Mouse (Mus musculus) hindbrain, embryonic 12.5 days (tissue): Measurements from ENCODE around the gene Mprip. TPM values are rescaled to one million over a fixed set of nuclear protein-coding genes. Genes with fewer than 3 reads are reported as not detected.

Experiments
- ATAC-seq: fragments of 200-750 bp; cut with Nextera tagmentation; 2 replicates; pipeline ENCODE4 v1.8.0; 2017; ENCODE audit warnings: moderate TSS enrichment; ENCODE audit not compliant: low FRiP score
- H3K27ac ChIP-seq: fragments of 300-500 bp; sonication (generic); 2 replicates; pipeline ENCODE4 v1.5.1; 2016; ENCODE audit warnings: mild to moderate bottlenecking
- H3K27me3 ChIP-seq: fragments of 300-500 bp; sonication (generic); 2 replicates; pipeline ENCODE4 v1.6.1; 2016; ENCODE audit warnings: mild to moderate bottlenecking
- H3K36me3 ChIP-seq: fragments of 300-500 bp; sonication (generic); 2 replicates; pipeline ENCODE4 v1.6.1; 2016; ENCODE audit warnings: mild to moderate bottlenecking
- H3K4me1 ChIP-seq: fragments of 300-500 bp; sonication (generic); 2 replicates; pipeline ENCODE4 v1.6.1; 2016
- H3K4me2 ChIP-seq: fragments of 300-500 bp; sonication (generic); replicated peaks from 2 replicates; pipeline ENCODE4 v1.6.1; 2016; ENCODE audit warnings: mild to moderate bottlenecking
- H3K4me3 ChIP-seq: fragments of 300-500 bp; sonication (generic); 2 replicates; pipeline ENCODE4 v1.5.1; 2016; ENCODE audit warnings: mild to moderate bottlenecking
- H3K9ac ChIP-seq: fragments of 300-500 bp; sonication (generic); 2 replicates; pipeline ENCODE4 v1.6.1; 2016; ENCODE audit warnings: mild to moderate bottlenecking, moderate library complexity
- H3K9me3 ChIP-seq: fragments of 300-500 bp; sonication (generic); replicated peaks from 2 replicates; pipeline ENCODE4 v1.6.1; 2016; ENCODE audit warnings: mild to moderate bottlenecking
- WGBS: fragments of 180-500 bp; shearing (Covaris S2); methylation state at CpG from one replicate; pipeline ENCODE4 v1.1.7; 2016; 5-methylcytosine and 5-hydroxymethylcytosine counted together
- polyA plus RNA-seq: library from polyadenylated mRNA; unstranded; fragments of >200 nt; fragmentation: Nextera tagmentation; extraction: Ambion mirVana; gene quantifications from 2 replicates; pipeline ENCODE4 v1.2.1, GENCODE M21; 2016

Mprip gene
- polyA plus RNA-seq, 1 experiment from 2014 or later: 113 TPM

DNA sequence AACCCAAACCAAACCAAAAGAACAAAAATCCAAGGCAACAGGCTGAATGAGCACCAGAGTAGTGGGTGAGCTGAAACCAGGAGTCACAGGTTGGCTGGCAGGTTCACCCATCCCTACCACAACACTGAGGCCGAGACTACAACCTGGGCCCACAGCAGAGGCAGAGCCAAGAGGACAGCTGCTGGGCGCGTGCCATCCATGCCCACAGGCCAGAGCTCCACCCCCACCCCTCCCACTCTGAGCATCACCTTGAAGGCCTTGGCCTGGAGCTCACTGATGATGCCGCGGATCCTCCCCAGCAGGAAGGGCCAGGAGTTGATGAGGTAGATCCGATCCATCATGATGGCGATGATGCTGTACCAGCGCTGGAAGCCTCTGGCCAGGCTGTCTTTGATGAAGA is 140.8 kb downstream of the Mprip start:
- over 99% methylated on average over 8 of the region's 8 CpGs for WGBS
- H3K4me3 ChIP-seq: no peak overlapping the region
- H3K27me3 ChIP-seq: no peaks in the 10 kb centered on the region
- no peak overlapping the region for H3K9ac ChIP-seq
- ATAC-seq: no peak
- no peak overlapping the region for H3K4me2 ChIP-seq
- no peaks in the 10 kb centered on the region for H3K9me3 ChIP-seq
- H3K27ac ChIP-seq: no peak overlapping the region
- H3K4me1 ChIP-seq: no peaks in the 10 kb centered on the region
- H3K36me3 ChIP-seq: peaks cover 99% of the 10 kb centered on the region

GRCm38 (mm10) chr11:59803516-59803915 is 142.4 kb downstream of the Mprip start:
- peaks cover 2% of the 10 kb centered on the region for H3K4me1 ChIP-seq
- WGBS: 89% methylated on average over 14 of the region's 14 CpGs
- no peak overlapping the region for H3K4me3 ChIP-seq
- H3K27me3 ChIP-seq: no peaks in the 10 kb centered on the region
- no peak overlapping the region for H3K27ac ChIP-seq
- no peak for ATAC-seq
- peaks cover 93% of the 10 kb centered on the region for H3K36me3 ChIP-seq
- no peak overlapping the region for H3K9ac ChIP-seq
- H3K9me3 ChIP-seq: no peaks in the 10 kb centered on the region
- H3K4me2 ChIP-seq: no peak overlapping the region

GRCm38 (mm10) chr11:59804409-59805110 is 143.5 kb downstream of the Mprip start:
- no peak for ATAC-seq
- H3K36me3 ChIP-seq: peaks cover 82% of the 10 kb centered on the region

GRCm38 (mm10) chr11:59805256-59805655 is 144.2 kb downstream of the Mprip start:
- Histone ChIP-seq H3K9ac (no peak overlapping the region), H3K9me3 (no peaks in the 10 kb centered on the region), H3K4me2 (no peak overlapping the region), H3K27ac (no peak overlapping the region), H3K27me3 (no peaks in the 10 kb centered on the region), H3K4me3 (no peak overlapping the region), H3K4me1 (peaks cover 9% of the 10 kb centered on the region), H3K36me3 (peaks cover 76% of the 10 kb centered on the region)
- no peak for ATAC-seq
- WGBS: 88% methylated on average over 1 of the region's 1 CpGs

More at GRCm38 (mm10) chr11:59804409-59805110, 143.5 kb downstream of the Mprip start:
- no peak overlapping the region for H3K4me3 ChIP-seq
- H3K4me1 ChIP-seq: peaks cover 9% of the 10 kb centered on the region
- H3K9ac ChIP-seq: no peak overlapping the region
- H3K27ac ChIP-seq: no peak overlapping the region
- H3K27me3 ChIP-seq: no peaks in the 10 kb centered on the region
- H3K4me2 ChIP-seq: no peak overlapping the region
- 92% methylated on average over 22 of the region's 22 CpGs for WGBS
- H3K9me3 ChIP-seq: no peaks in the 10 kb centered on the region

DNA sequence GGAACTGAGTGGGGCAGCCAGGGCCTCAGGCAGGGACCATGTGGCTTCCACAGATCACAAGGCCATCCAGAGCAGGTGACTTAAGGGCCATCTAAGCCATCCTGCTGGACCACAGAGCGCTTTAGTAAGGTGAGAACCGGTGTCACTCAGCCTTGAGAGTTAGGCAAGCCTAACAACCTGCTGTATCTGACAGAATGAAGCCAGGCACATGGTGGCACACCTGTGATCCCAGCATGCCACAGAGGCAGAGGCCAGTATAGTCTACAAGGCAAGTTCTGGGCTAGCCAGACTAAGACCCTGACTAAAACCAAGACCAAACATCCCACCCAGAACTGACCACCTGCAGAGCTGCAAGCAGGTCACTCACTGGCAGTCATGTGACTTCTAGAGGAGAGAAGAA is 144.6 kb downstream of the Mprip start:
- no peak overlapping the region for H3K4me2 ChIP-seq
- no peak overlapping the region for H3K4me3 ChIP-seq
- H3K9ac ChIP-seq: no peak overlapping the region
- ATAC-seq: no peak
- no peak overlapping the region for H3K27ac ChIP-seq
- peaks cover 9% of the 10 kb centered on the region for H3K4me1 ChIP-seq
- 95% methylated on average over 2 of the region's 2 CpGs for WGBS
- H3K27me3 ChIP-seq: no peaks in the 10 kb centered on the region
- H3K9me3 ChIP-seq: no peaks in the 10 kb centered on the region
- peaks cover 72% of the 10 kb centered on the region for H3K36me3 ChIP-seq

- Histone ChIP-seq H3K27me3 (no peaks in the 10 kb centered on the region), H3K9ac (no peak overlapping the region), H3K4me1 (peaks cover 9% of the 10 kb centered on the region), H3K9me3 (no peaks in the 10 kb centered on the region), H3K36me3 (peaks cover 44% of the 10 kb centered on the region), H3K4me3 (peak overlapping the region; percentile 78), H3K27ac (0 out of 2 replicates have a peak overlapping the region, but pooled peaks have one; percentile 5), H3K4me2 (peak overlapping the region; percentile 85)
- WGBS: 65% methylated on average over 14 of the region's 14 CpGs
- ATAC-seq: no peak
Measured at GRCm38 (mm10) chr11:59808170-59808960, 147.3 kb downstream of the Mprip start.

GRCm38 (mm10) chr11:59809071-59809669 is 148.1 kb downstream of the Mprip start:
- Histone ChIP-seq H3K9ac (peak overlapping the region; percentile 85), H3K9me3 (no peaks in the 10 kb centered on the region), H3K4me3 (peak overlapping the region; percentile 78), H3K36me3 (peaks cover 36% of the 10 kb centered on the region), H3K4me1 (peaks cover 9% of the 10 kb centered on the region), H3K27me3 (no peaks in the 10 kb centered on the region), H3K4me2 (peak overlapping the region; percentile 85), H3K27ac (peak overlapping the region; percentile 97)
- WGBS: 1% methylated on average over 15 of the region's 15 CpGs
- peak; percentile 55 for ATAC-seq

- Histone ChIP-seq H3K27me3 (no peaks in the 10 kb centered on the region), H3K27ac (peak within 1 kb of the TSS; percentile 97), H3K9ac (peak within 1 kb of the TSS; percentile 85), H3K4me3 (peak within 1 kb of the TSS; percentile 78), H3K4me1 (peaks cover 9% of the 10 kb centered on the region), H3K36me3 (peaks cover 29% of the 10 kb centered on the region), H3K9me3 (no peaks in the 10 kb centered on the region), H3K4me2 (peak within 1 kb of the TSS; percentile 85)
- under 1% methylated on average over 52 of the region's 52 CpGs for WGBS
- ATAC-seq: peak; percentile 97
Measured at GRCm38 (mm10) chr11:59809670-59810474, 148.8 kb downstream of the Mprip start, which contains the start of gene Flcn. Gene Flcn, minus strand, starts transcription at chr11:59810016.

DNA sequence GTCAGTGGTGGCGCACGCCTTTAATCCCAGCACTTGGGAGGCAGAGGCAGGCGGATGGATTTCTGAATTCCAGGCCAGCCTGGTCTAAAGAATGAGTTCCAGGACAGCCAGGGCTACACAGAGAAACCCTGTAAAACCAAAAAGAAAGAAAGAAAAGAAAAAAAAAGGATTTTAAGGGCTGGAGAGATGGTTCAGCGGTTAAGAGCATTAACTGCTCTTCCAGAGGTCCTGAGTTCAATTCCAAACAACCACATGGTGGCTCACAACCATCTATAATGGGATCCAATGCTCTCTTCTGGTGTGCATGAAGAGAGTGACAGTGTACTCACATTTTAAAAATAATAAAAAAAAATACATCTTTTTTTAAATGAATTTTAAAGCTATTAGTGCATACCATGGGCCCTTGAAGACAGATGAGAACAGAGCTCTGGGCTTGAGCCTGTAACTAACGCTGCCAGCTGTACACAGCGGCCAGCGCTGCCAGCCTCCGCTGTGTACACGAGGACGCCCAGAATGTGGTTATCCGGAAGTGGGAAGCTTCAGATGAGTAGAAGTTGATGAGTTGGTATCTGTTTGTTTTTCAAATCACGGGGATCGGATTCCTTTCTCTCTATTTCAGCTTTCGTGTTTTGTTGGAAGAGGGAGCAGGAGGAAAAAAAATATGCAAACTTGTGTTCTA is 149.5 kb downstream of the Mprip start:
- Histone ChIP-seq H3K9me3 (no peaks in the 10 kb centered on the region), H3K27me3 (no peaks in the 10 kb centered on the region), H3K36me3 (peaks cover 23% of the 10 kb centered on the region), H3K27ac (peak overlapping the region; percentile 97), H3K9ac (peak overlapping the region; percentile 85; the same call in 1 of the 2 replicates), H3K4me3 (peak overlapping the region; percentile 78), H3K4me2 (peak overlapping the region; percentile 85), H3K4me1 (peaks cover 9% of the 10 kb centered on the region)
- 65% methylated on average over 14 of the region's 14 CpGs for WGBS
- no peak for ATAC-seq

GRCm38 (mm10) chr11:59811211-59811610 is 150.1 kb downstream of the Mprip start:
- WGBS: 72% methylated on average over 4 of the region's 4 CpGs

DNA sequence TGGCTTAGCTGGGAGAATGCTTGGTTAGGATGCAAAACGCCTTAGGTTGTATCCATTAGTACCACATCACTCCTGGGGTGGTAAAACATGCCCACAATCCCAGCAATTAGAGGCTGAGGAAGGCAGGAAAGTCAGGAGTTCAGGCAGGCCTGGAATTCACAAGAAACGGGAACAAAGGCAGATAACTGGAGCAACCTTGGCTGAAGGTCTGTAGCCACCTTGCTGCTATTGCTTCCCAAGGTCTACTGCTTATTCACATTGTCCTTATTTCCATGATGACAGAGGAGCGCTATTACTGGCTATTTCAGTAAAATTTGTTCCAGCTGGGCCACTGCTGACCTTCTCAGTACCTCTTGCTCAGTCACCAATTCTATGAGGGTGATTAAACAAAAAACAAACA is 152.2 kb downstream of the Mprip start:
- peaks cover 27% of the 10 kb centered on the region for H3K36me3 ChIP-seq
- no peaks in the 10 kb centered on the region for H3K27me3 ChIP-seq
- no peaks in the 10 kb centered on the region for H3K9me3 ChIP-seq
- peaks cover 9% of the 10 kb centered on the region for H3K4me1 ChIP-seq
- 75% methylated on average over 3 of the region's 3 CpGs for WGBS
- no peak overlapping the region for H3K4me3 ChIP-seq
- no peak for ATAC-seq
- no peak overlapping the region for H3K9ac ChIP-seq
- no peak overlapping the region for H3K4me2 ChIP-seq
- H3K27ac ChIP-seq: no peak overlapping the region

More at GRCm38 (mm10) chr11:59811211-59811610, 150.1 kb downstream of the Mprip start:
- ATAC-seq: no peak
- H3K27ac ChIP-seq: no peak overlapping the region
- H3K9me3 ChIP-seq: no peaks in the 10 kb centered on the region
- H3K27me3 ChIP-seq: no peaks in the 10 kb centered on the region
- no peak overlapping the region for H3K9ac ChIP-seq
- peaks cover 24% of the 10 kb centered on the region for H3K36me3 ChIP-seq
- no peak overlapping the region for H3K4me3 ChIP-seq
- H3K4me1 ChIP-seq: peaks cover 9% of the 10 kb centered on the region
- H3K4me2 ChIP-seq: no peak overlapping the region
